Mouse (Mus musculus): ENCODE results near the gene Vps11.

GRCm38 (mm10) chr9:44317452-44317851, 44.0 kb downstream of the Vps11 start:
- no peak for TF ChIP-seq CTCF (IDR thresholded peaks at IDR 0.05; ENCODE audit: low read depth)
- TF ChIP-seq EP300 (IDR thresholded peaks at IDR 0.05; ENCODE audit: low read depth), result no peak

Data from heart, postnatal 0 days (tissue).